Mouse (Mus musculus) megakaryocyte progenitor cell, adult 5-6 weeks (primary cell): ENCODE measurements at regions not wholly inside any gene's neighbourhood (a gene's known extent, or its start where the extent isn't known, plus 50 kb on each side); places are given as distances from the start of the nearest gene placed in this dataset.

Source experiments
- ATAC-seq: replicated peaks from 2 replicates; pipeline ENCODE4 v1.8.0; 2016; ENCODE audit warnings: mild to moderate bottlenecking, moderate TSS enrichment, inconsistent platforms; ENCODE audit not compliant: poor library complexity

DNA sequence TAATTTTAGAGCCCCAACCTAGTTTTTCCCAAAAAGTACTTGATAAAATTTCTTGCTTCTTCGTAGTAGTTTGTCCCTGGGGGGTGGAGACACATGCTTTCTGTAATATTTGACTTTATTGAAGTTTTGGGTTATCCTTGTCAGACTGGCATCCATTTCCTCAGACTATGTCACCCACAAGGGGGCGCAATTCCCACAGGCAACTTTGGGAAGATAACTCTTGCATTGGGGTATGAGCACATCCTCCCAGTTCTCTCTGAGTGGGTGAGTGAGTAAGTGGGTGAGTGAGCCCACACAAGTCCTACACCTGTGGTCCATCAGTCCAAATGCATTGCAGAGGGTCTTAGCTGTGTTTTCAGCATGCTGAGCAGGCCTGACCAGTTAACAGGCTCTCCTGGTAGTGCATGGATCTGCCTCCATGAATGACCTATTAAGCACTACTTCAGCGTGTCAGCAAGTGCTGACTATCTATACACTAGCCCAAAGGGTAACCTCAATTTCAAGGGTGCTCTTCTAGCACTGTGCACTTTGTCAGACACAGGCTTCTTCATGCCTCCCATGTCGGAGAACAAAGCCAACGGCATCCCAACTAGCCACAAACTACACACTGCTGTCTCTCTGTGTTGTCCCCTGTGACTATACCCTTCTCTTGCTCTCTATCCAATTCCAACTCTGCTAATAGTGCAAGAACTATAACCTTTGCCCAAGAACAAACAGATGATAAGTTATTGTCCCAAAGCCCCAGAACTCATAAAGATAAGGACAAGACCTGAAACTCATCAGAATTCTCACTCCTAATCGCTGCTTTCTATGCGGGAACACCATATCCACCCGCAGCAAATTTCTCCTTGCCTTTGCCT, 275.6 kb upstream of the Tsc22d2 start:
- 0 out of 2 replicates have a peak, but pooled peaks have one; percentile 26 for ATAC-seq

DNA sequence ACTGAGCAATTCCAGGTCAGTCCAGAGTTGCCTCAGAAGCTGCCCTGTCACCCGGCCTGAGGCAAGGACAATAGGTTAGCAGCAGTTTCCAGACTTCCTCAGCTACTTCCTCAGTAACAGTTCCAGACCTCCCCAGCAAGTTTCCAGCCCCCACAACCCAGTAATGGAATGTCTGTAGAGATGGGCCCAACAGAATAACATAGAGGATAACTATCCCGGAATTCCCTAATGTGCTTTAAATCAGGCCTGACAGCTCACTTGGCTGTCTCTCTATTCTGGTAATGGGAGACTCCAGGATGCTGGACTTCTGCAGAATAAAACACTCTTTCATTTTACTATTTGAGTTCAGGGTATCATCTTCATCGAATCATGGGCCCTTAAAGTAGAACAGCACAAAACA, 268.4 kb upstream of the Tsc22d2 start:
- ATAC-seq: no peak

DNA sequence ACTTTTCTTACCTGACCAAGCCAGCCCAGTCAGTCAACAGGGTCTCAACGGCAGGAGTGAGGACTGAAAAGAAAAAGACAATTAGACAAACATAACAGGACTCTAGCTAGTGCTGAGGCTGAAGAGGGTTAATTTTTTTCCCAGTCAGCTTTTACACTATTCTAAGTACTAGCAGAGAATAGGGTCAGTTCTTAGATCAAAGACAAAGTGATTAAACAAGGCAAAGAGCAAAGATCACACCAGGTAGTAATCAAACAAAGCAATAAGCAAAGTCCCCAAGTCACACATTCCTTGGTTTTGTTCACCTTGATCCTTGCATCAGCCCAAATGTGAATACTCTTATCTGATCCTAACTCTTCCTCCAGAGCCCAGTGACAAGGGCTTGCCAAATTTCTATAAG, 267.8 kb upstream of the Tsc22d2 start:
- no peak for ATAC-seq

DNA sequence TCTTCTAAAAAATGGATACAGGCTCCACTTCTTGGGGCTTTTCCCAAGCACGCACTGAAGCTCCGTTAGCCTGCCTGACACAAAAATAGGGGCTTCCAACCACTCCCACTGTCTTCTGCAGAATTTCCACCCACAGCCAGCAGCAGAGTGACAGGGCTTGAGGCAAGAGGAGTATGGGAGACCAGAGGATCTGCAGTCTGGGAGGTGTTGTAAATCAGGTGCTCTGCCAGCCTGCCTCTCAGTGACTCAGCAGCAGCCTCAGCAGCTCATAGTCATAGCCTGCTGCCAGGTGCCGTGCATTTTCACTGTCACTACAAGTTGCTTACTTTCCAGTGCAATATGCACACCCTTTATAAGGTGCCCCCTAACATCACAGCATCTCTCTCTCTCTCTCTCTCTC, 261.4 kb upstream of the Tsc22d2 start:
- ATAC-seq: no peak

DNA sequence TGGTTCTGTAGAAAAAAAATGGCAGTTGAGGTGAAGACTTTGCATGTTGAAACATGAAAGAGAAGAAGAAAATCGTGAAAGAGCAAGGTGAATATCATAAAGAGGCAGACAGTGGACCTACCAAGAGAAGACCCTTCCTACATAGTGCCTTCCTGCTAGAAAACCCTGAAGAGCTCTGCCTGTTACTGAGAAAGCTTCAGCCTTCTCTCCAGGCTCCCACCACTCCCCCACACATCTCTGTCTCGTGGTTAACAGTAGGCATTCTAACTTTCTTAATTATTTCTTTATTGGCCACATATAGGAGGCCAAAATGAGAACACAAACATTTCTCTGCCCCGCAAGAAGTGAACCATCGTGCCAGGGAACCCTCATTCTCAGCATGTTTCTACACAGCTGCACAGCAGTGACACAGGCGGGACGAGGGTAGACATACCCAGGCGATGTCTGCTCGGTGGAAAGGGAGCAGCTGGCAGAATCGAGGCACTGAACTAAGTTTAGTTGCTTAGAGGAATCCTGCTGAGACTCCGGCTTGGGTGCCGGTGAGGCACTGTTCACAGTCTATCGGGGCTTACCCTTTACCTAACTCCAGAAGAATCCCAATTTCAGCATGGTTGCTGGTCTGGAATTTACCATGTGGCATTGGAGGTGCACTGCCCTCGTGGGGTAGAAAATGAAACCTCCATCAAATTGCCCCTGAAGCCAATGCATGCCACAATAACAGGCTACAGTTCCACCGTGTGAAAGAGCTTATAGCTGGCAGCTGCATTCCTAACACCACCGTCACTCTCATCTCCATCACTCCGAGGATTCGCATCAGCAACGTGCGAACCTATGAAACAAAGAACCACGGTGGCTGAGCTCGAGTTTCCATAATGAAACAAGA, 260.4 kb upstream of the Tsc22d2 start:
- ATAC-seq: no peak

DNA sequence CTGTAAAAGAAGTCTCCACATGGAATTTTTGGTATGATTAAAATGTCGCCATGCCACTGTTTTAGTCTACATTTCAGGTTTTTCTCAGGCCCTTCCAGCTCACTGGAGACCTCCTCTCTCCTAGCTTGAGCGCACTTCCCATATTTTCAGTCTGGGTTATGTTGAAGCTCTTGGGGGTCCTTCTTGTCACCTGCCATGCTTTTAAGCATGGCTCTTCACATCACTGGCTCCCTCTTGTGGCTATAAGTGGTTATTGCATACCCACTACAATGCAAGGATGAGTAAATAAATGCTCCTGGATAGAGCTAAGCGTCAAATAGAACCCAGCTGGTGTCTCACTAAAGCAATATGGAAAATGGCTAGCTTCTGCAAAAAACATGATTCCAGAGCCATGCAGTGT, 255.1 kb upstream of the Tsc22d2 start:
- ATAC-seq: peak; percentile 65

DNA sequence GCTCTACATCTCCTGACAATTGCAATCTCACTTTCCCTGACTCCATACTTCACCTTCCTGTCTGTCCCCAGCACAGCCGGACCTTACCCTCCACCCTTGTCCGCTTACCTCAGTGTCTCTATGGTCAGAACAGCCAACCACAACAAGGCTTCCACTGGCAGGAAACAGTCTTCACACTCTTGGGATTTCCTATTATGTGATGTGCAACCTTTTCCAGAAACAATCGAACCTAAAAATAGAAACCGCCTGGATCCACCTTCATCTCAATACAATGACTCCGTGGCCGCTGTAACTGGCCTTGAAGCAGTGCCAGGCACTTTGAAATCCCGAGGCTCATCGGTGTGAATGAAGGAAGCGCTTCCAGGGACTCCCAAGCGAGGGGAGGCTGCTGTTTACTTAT, 252.3 kb upstream of the Tsc22d2 start:
- no peak for ATAC-seq

DNA sequence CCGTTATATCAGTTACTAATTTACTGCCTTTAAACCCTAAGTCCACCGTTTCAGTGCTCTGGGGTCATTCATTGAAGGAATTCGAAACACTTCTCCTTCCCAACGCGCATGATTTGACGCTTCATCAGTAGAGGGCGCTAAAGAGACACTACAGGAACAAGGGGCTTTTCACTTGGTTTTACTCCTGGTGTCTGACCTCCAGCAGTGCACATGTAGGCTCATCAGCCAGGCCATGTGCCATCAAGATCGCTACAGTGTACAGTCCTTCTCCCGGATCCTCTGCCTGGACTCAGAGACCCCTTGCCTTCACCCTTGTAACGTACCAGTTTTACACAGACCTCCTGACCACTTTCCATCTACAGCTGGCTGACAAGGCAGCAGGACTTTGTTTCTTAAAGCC, 250.7 kb upstream of the Tsc22d2 start:
- ATAC-seq: peak; percentile 88

DNA sequence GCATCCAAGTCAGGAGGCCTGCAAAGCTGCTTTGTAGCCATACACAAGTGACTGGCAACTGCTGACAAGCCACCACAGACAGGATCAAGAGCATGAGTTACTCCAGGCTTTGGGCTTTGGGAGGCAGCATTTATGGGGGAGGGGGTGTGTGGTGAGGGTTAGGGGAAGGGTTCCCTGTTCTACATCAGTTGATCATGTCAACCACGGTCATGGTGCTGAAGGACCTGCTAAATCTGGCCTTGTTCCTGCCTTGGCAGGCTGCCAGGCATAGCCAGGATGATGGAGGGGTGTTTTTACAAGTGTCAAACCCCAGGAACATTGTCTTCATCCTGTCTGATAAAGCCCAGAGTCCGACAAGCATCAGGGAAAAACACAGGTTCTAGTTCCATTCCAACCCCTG, 247.9 kb upstream of the Tsc22d2 start:
- ATAC-seq: no peak

DNA sequence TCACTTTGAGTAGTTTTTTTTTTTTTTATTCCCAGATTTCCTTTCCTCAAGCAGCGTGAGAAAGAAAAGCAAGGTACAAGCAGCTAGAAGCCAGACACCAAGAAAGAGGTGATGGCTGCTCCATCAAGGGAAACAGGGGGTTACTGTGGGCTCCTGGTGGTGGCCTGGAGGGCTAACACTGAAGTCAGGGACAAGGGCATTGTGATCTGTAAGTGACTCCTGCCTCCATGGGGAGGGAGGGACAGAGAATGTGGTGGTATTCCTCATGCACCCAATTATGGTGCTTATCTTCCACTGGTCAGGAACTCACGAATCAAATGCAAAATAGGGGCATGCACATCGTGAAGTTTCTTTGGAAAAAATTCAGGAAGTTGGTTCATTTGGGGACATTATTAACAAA, 247.4 kb upstream of the Tsc22d2 start:
- no peak for ATAC-seq

DNA sequence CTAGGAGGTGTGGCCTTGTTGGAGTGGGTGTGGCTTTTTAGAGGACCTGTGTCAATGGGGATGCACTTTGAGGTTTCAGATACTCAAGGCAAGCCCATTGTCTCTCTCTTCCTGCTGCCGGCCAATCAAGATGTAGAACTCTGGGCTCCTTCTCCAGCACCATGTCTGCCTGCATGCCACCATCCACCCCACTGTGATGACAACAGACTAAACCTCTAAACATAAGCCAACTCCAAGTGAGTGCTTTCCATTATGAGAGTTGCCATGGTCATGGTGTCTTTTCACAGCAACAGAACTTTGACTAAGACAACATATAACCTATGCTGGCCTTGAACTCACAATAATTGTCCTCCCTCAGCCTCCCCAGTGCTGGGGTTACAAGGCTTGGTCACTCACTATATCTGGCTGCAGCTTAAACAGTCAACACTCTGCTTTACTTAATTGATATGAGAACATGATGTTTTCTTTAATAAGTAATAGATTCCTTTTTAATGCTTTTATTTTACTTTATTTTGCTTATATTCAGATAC, 246.7 kb upstream of the Tsc22d2 start:
- ATAC-seq: no peak

DNA sequence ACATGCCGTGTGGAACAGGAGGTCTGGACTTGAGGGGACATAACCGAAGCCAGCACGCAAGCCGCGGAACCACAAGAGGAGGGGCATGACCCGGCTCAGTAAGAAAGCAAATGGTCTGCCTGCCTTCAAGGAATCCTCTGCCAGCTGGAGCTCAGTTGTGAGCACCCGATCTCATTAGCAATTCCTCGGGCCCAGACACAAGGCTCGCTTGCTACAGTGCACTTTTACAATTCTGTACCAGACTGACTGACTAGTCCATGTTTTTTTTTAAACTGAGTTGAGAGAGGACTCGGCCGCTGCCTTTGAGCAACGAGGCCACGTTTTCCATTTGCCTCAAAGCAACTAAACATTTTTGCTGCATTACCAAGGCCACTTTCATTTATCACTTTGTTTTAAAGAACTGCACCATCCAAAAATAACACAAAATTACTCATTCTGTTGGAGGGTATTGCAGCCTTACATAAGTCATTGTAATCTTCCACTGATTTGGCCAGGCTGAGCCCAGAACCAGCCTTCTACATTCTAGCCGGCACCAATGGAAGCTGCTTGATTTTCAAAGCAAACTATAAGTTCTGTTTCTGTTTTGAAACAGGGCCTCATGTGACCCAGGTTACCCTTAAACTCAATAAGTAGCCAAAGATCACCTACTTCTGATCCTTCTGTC, 245.9 kb upstream of the Tsc22d2 start:
- no peak for ATAC-seq

DNA sequence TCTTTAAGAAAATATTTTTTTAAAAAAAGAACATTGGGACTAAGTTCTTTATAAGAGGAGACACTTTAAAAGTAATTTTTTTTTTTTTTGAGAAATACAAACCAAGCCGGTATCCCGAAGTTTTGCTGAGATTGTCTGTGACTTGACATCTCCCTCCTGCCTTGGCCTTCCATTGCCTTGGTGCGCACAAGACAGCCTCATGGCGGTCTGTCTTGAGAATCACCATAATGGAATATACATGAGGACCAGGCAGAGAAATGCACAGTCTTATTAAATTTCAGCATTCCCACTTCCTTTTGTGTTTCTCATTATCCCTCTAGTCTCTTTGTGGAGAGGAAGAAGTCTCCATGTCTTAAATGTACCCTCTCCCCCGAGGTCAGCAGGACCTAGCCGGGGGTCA, 244.7 kb upstream of the Tsc22d2 start:
- ATAC-seq: no peak

DNA sequence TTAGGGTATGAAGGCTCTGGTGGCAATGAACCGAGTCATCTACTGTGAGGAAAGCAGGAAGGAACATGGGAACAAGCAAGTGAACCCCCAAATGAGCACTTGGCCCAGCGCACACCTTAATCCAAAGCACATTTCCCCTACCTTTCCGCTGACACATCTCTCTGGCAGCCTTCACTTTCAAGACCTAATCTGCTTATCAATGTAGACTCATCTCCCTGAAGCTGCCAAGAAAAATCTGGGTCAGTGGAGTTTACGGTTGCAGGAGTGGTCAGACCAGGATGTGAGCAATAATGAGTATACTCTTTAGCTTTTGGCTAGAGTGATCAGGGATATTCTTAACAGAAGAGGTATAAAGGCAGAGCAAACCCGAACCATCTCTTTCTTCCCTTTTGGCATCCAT, 242.4 kb upstream of the Tsc22d2 start:
- no peak for ATAC-seq

DNA sequence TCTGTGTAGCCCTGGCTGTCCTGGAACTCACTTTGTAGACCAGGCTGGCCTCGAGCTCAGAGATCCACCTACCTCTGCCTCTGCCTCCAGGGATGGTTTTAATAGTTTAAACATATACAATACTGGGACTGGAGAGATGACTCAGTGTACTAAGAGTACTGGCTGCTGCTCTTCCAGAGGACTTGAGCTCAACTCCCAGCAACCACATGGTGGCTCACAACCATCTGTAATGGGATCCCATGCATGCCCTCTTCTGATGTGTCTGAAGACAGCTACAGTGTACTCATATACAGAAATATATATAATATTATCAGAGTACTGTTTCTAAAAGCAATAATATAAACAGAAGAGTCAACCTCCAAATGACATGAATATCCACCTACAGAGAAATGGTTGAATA, 240.7 kb upstream of the Tsc22d2 start:
- ATAC-seq: no peak

DNA sequence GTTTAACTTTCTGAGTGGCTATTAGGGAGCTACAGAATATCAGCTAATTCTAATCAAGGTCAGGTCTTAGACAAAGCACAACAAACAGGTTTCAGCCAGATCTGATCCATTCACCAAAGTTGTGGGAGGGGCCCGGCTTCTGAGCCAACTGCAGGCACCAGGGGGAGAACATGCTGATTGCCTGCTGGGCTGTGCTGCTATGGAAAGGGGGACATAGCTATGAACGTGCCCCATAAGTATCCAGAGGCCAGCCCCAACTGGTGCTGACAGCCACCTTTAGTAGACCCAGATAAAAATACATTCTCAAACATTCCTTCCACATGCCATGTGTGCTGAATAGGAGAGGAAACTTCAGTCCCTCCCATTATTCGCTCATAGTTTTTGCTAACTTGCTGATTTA, 232.8 kb upstream of the Tsc22d2 start:
- ATAC-seq: no peak

DNA sequence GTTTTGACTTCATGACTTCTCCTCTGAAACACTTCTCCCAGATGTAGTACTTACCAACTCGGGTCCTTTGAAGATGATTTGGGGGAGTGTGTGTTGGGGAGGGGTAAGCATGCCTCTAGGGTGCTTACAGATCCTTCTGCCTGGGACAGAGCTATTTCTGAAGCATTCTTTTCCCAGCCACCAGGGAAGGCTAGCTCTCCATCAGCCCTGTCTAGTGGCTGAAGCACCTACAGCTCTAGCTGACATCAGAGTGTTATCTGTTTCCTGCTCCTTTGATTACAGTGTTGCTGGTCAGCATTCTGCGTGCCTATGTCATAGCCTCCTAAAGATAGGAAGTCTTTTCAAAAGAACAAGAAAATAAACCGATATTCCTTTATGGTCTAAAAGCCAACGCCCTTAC, 232.2 kb upstream of the Tsc22d2 start:
- ATAC-seq: no peak

DNA sequence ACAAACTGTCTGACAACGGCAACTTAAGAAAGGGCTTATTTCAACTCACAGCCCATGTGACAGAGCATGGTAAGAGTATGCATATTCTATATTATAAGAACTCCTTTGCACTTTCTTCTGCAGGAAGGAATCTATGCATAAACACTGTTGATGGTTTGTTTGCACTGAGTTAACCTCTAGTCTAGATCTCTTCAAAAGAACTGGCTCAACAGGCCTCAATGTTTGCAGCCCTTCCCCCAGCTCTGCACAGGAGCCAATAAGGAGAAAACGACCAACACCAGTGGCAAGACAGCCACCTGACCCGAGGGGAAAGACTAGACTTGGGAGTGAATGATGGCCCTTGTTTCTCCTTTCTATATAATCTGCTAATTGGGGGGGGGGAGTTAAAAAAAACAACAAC, 231.2 kb upstream of the Tsc22d2 start:
- ATAC-seq: no peak

DNA sequence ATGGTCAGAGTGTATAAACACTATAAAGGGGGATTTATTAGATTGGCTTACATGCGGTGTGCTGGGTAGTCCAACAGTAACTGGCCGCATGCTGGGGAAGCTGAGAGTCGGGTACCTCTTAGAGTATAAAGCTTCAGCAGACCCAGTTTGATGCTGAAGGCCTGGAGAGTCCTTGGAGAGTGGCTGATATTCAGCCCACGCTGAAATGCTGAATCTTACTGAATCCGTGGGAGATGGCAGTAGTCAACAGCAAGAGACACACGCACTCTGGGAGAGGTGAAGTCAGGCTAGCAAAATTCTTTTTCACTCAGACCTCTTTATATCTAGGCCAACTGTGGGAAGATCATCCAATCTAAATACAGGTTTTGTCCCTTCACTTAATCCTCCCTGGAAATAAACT, 214.1 kb upstream of the Tsc22d2 start:
- ATAC-seq: no peak

DNA sequence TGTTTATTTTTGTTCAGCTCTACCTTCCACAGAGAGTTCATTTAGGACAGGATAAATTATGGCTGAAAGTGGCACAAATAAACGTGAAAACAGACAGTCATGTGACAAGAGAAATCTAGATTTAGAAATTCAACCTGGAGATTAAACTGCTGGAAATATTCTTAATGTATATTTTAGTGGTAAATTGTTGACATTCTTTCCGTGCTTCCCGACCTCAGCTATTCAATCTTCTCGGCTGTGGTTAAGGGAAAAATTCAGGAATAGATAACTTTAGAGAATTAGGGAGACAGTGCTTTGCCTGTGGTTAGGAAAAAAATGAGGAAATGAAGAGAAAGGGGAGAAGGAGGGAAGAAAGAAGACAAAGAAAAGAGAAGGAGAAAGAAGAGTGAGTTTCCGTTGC, 211.7 kb upstream of the Tsc22d2 start:
- ATAC-seq: no peak

DNA sequence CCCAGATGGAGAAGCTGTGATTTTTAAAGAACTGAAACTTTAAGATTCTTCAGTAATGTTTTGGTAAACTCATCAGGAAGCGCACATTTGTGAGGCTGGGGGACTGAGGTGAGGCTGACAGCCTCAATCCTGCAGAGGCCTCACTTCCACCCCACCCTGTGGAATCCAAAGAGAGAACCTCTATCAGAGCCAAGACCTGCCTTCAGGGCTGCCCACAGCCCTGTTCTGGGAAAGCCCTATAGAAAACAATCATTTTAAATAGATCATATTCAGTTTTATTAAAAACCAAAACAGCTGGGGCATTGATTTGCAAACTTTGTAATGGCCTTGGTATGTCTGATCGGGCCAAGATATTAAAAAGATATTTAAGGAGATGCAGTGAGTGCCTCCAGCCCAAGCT, 210.7 kb upstream of the Tsc22d2 start:
- no peak for ATAC-seq
